Mouse (Mus musculus) lung, embryonic 16.5 days (tissue): ENCODE results near the gene Zfpl1. TPM values are rescaled to one million over a fixed set of nuclear protein-coding genes. Genes with fewer than 3 reads are reported as not detected.

ENCODE experiments used
- ATAC-seq: fragments of 200-750 bp; cut with Nextera tagmentation; 2 replicates; pipeline ENCODE4 v1.8.0; 2017; ENCODE audit warnings: low read depth, mild to moderate bottlenecking, moderate library complexity
- H3K27ac ChIP-seq: fragments of 300-500 bp; sonication (generic); 2 replicates; pipeline ENCODE4 v1.5.1; 2014; ENCODE audit warnings: mild to moderate bottlenecking, control low read depth, low read length
- H3K27me3 ChIP-seq: fragments of 300-500 bp; sonication (generic); 2 replicates; pipeline ENCODE4 v1.6.1; 2014; ENCODE audit warnings: low read depth, low read length, mixed read lengths; ENCODE audit not compliant: control insufficient read depth, insufficient read depth
- H3K36me3 ChIP-seq: fragments of 300-500 bp; sonication (generic); 2 replicates; pipeline ENCODE4 v1.6.1; 2014; ENCODE audit warnings: low read length; ENCODE audit not compliant: control insufficient read depth, insufficient read depth
- H3K4me1 ChIP-seq: fragments of 300-500 bp; sonication (generic); replicated peaks from 2 replicates; pipeline ENCODE4 v1.6.1; 2014; ENCODE audit warnings: low read length, mixed read lengths; ENCODE audit not compliant: control insufficient read depth, insufficient read depth
- H3K4me2 ChIP-seq: fragments of 300-500 bp; sonication (generic); 2 replicates; pipeline ENCODE4 v1.6.1; 2014; ENCODE audit warnings: low read depth, low read length, control low read depth
- H3K4me3 ChIP-seq: fragments of 300-500 bp; sonication (generic); 2 replicates; pipeline ENCODE4 v1.5.1; 2014; ENCODE audit warnings: mild to moderate bottlenecking, low read length, control low read depth
- H3K9ac ChIP-seq: fragments of 300-500 bp; sonication (generic); 2 replicates; pipeline ENCODE4 v1.6.1; 2014; ENCODE audit warnings: low read length, control low read depth
- H3K9me3 ChIP-seq: fragments of 300-500 bp; sonication (generic); 2 replicates; pipeline ENCODE4 v1.6.1; 2016; ENCODE audit warnings: low read length; ENCODE audit not compliant: control insufficient read depth
- WGBS: fragments of 180-500 bp; shearing (Covaris S2); extraction: QIAGEN DNeasy Blood & Tissue Kit; methylation state at CpG from one replicate; pipeline ENCODE4 v1.1.7; 2014; 5-methylcytosine and 5-hydroxymethylcytosine counted together
- microRNA-seq: library from miRNA; unstranded; fragments of <30 nt; microRNA quantifications from one replicate; pipeline ENCODE4, GENCODE M21; 2016
- polyA plus RNA-seq: library from polyadenylated mRNA; unstranded; fragments of >200 nt; fragmentation: Nextera tagmentation; extraction: Ambion mirVana; gene quantifications from 2 replicates; pipeline ENCODE4 v1.2.1, GENCODE M21; 2015

Gene Zfpl1
- polyA plus RNA-seq, 1 experiment from 2014 or later, result 71.8 TPM

DNA sequence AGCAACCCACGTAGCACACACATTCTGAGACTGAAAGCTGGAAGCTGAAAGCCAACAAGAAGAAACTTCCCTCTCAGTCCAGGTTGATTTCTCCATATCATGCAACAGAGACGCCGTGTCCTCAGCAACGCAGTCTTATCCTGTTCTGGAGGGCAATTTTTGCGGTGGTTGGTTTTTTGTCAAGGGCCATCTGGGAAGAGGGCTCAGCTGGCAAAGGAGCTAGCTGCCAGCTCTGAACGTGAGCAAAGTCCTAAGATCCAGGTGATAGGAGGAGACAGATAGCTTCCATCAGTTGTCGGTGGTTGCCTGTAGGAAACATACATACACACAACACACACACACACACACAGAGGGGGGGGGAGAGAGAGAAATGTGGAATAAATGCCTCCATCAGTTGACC, 46.4 kb downstream of the Zfpl1 start:
- Histone ChIP-seq H3K27me3 (no peaks in the 10 kb centered on the region), H3K36me3 (no peaks in the 10 kb centered on the region)

DNA sequence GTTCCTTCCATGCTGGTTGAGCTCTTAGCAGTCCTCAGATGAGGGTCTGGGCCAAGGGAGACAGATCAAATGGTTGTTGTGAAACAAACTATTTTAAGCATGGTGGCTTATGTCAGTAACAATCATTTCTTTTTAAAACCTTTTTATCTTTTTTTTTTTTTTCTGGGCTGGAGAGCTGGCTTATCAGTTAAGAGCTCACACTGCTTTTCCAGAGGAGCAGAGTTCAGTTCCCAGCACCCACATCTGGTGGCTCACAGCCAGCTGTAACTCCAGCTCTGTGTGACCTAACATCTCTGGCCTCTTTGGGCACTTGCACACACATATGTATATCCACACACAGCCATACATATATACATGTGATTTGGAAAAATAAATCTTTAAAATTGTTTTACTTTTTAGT, 47.1 kb downstream of the Zfpl1 start:
- ATAC-seq, result no peak
- H3K4me1 ChIP-seq, result no peaks in the 10 kb centered on the region
- H3K27ac ChIP-seq, result no peak overlapping the region
- no peaks in the 10 kb centered on the region for H3K9me3 ChIP-seq
- H3K27me3 ChIP-seq, result no peaks in the 10 kb centered on the region
- no peak overlapping the region for H3K9ac ChIP-seq
- no peak overlapping the region for H3K4me3 ChIP-seq
- no peaks in the 10 kb centered on the region for H3K36me3 ChIP-seq
- no peak overlapping the region for H3K4me2 ChIP-seq

More for the DNA sequence above, 46.4 kb downstream of the Zfpl1 start:
- Histone ChIP-seq H3K4me2 (no peak overlapping the region), H3K9me3 (no peaks in the 10 kb centered on the region), H3K4me3 (no peak overlapping the region), H3K9ac (no peak overlapping the region), H3K4me1 (no peaks in the 10 kb centered on the region), H3K27ac (no peak overlapping the region)
- no peak for ATAC-seq
- WGBS, result 76% methylated on average over 7 of the region's 7 CpGs

DNA sequence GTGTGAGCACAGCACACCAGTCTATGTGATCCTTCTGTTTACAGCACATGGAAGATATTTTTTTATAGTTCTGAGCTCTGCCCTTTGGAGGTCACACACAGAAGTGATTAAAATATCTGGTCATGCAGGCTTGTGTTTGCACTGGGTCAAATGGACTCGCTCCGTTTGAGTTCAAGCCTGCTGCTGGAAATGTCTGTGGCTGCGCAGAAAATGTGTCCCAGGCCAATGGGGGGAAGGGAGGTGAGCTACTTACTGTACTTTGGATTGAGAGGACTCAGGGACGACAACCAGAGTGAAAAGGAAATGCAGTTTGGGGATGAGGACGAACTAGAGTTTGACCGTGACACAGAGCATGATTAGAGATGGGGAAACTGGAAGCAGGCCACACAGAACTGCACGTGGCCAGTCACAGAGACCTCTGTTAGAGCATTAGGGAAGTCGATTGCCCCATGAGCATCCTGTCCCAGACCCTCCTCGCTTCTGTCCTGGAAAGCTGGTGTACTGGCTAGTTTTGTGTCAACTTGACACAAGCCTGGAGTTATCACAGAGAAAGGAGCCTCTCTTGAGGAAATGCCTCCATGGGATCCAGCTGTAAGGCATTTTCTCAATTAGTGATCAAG, 48.7 kb downstream of the Zfpl1 start:
- H3K27ac ChIP-seq, result no peak overlapping the region
- ATAC-seq, result no peak
- WGBS, result 68% methylated on average over 9 of the region's 9 CpGs
- H3K27me3 ChIP-seq, result no peaks in the 10 kb centered on the region
- H3K9ac ChIP-seq, result no peak overlapping the region
- no peak overlapping the region for H3K4me3 ChIP-seq
- H3K4me2 ChIP-seq, result no peak overlapping the region
- H3K9me3 ChIP-seq, result no peaks in the 10 kb centered on the region
- no peaks in the 10 kb centered on the region for H3K36me3 ChIP-seq
- no peaks in the 10 kb centered on the region for H3K4me1 ChIP-seq

Small RNAs within 50 kb of the gene (microRNA-seq; reads per million reads assigned to microRNA genes)
- gene Mir6988, result not detected

Other genes with a start within 250 kb of the Zfpl1 start
- gene Frmd8, start 209.7 kb downstream of the Zfpl1 start, polyA plus RNA-seq, result 56.4 and 61.1 TPM in 2 replicates
- 5.7 and 6.2 TPM in 2 replicates for gene Slc25a45, start 207.1 kb downstream of the Zfpl1 start, polyA plus RNA-seq
- gene Tigd3, start 190.8 kb downstream of the Zfpl1 start, polyA plus RNA-seq, result 2.5 and 3.2 TPM in 2 replicates
- gene Dpf2, start 171.9 kb downstream of the Zfpl1 start, polyA plus RNA-seq, result 155 TPM in 2 replicates
- gene Cdc42ep2, start 160.1 kb downstream of the Zfpl1 start, polyA plus RNA-seq, result 15.6 and 17.1 TPM in 2 replicates
- 64.2 and 70.0 TPM in 2 replicates for gene Pola2, start 120.8 kb downstream of the Zfpl1 start, polyA plus RNA-seq
- not detected in 2 replicates for gene Slc22a20, start 98.8 kb downstream of the Zfpl1 start, polyA plus RNA-seq
- 12.3 and 12.8 TPM in 2 replicates for gene Capn1, start 69.1 kb downstream of the Zfpl1 start, polyA plus RNA-seq
- gene Syvn1, start 38.4 kb downstream of the Zfpl1 start, polyA plus RNA-seq, result 27.7 and 31.7 TPM in 2 replicates
- gene Mrpl49, start 27.2 kb downstream of the Zfpl1 start, polyA plus RNA-seq, result 72.9 and 74.6 TPM in 2 replicates
- gene Fau, start 27.1 kb downstream of the Zfpl1 start, polyA plus RNA-seq, result 757 and 774 TPM in 2 replicates
- 26.2 and 28.6 TPM in 2 replicates for gene Znhit2, start 23.8 kb downstream of the Zfpl1 start, polyA plus RNA-seq
- gene Tm7sf2, start 16.6 kb downstream of the Zfpl1 start, polyA plus RNA-seq, result 12.1 and 19.6 TPM in 2 replicates
- 67.4 and 77.5 TPM in 2 replicates for gene Vps51, start 7.7 kb downstream of the Zfpl1 start, polyA plus RNA-seq
- gene Tmem262, start 4.9 kb downstream of the Zfpl1 start, polyA plus RNA-seq, result not detected in 2 replicates
- 1.4 and 1.5 TPM in 2 replicates for gene Gm28374, start 2.7 kb downstream of the Zfpl1 start, polyA plus RNA-seq
- gene Cdca5, start within 50 bp of the Zfpl1 start, polyA plus RNA-seq, result 40.5 and 42.8 TPM in 2 replicates
- gene AC131692.1, start 9.5 kb upstream of the Zfpl1 start, polyA plus RNA-seq, result not detected in 2 replicates
- gene Naaladl1, start 20.8 kb upstream of the Zfpl1 start, polyA plus RNA-seq, result 0.29 and 0.94 TPM in 2 replicates
- gene Sac3d1, start 33.7 kb upstream of the Zfpl1 start, polyA plus RNA-seq, result 32.5 and 36.4 TPM in 2 replicates
- gene Snx15, start 43.3 kb upstream of the Zfpl1 start, polyA plus RNA-seq, result 33.4 and 35.1 TPM in 2 replicates
- 0.31 and 0.96 TPM in 2 replicates for gene Batf2, start 56.0 kb upstream of the Zfpl1 start, polyA plus RNA-seq
- gene Arl2, start 56.6 kb upstream of the Zfpl1 start, polyA plus RNA-seq, result 95.2 and 95.7 TPM in 2 replicates
- gene Majin, start 99.4 kb upstream of the Zfpl1 start, polyA plus RNA-seq, result not detected in 2 replicates
- 0.63 and 0.88 TPM in 2 replicates for gene Gpha2, start 141.4 kb upstream of the Zfpl1 start, polyA plus RNA-seq
- gene Ppp2r5b, start 150.9 kb upstream of the Zfpl1 start, polyA plus RNA-seq, result 17.8 and 20.2 TPM in 2 replicates
- 10.3 and 12.6 TPM in 2 replicates for gene Atg2a, start 156.7 kb upstream of the Zfpl1 start, polyA plus RNA-seq
- gene Ehd1, start 191.8 kb upstream of the Zfpl1 start, polyA plus RNA-seq, result 77.9 and 81.6 TPM in 2 replicates
- gene Cdc42bpg, start 221.5 kb upstream of the Zfpl1 start, polyA plus RNA-seq, result 1.1 and 1.7 TPM in 2 replicates